Mouse (Mus musculus): ENCODE results near the gene Nup35. TPM values are rescaled to one million over a fixed set of nuclear protein-coding genes. Genes with fewer than 3 reads are reported as not detected.

Nup35 gene
- 55.8 and 55.9 TPM in 2 replicates for polyA plus RNA-seq (2015; fragmentation: Nextera tagmentation; extraction: Ambion mirVana)

- Histone ChIP-seq H3K4me2 (ENCODE audit: low read length) (peak within 1 kb of the TSS; percentile 83), H3K9me3 (replicated peaks; ENCODE audit: control insufficient read depth, low read length, poor library complexity, severe bottlenecking) (no peaks in the 10 kb centered on the region), H3K36me3 (ENCODE audit: control insufficient read depth, insufficient read depth, low read length) (no peaks in the 10 kb centered on the region), H3K4me1 (ENCODE audit: control insufficient read depth, insufficient read depth, low read length) (peaks cover 13% of the 10 kb centered on the region), H3K9ac (ENCODE audit: low read depth, low read length) (peak within 1 kb of the TSS; percentile 74), H3K4me3 (ENCODE audit: low read depth, low read length) (peak within 1 kb of the TSS; percentile 49), H3K27ac (ENCODE audit: low read length) (peak within 1 kb of the TSS; percentile 85), H3K27me3 (ENCODE audit: control insufficient read depth, insufficient read depth, low read depth, low read length) (no peaks in the 10 kb centered on the region)
- peak; percentile 100 for ATAC-seq
- 1% methylated on average over 21 of the region's 21 CpGs for WGBS
These were observed at the start of gene Nup35, which contains the start of gene Dusp19 for GRCm38 (mm10) chr2:80616854-80617737. Gene Nup35 (plus strand): TSS chr2:80617236. Gene Dusp19 (plus strand): TSS chr2:80617045.

GRCm38 (mm10) chr2:80567411-80567810 is 49.6 kb upstream of the Nup35 start:
- no peaks in the 10 kb centered on the region for H3K36me3 ChIP-seq (ENCODE audit: control insufficient read depth, insufficient read depth, low read length)
- H3K4me1 ChIP-seq (ENCODE audit: control insufficient read depth, insufficient read depth, low read length) = no peaks in the 10 kb centered on the region
- H3K9ac ChIP-seq (ENCODE audit: low read depth, low read length) = no peak overlapping the region
- no peak overlapping the region for H3K4me3 ChIP-seq (ENCODE audit: low read depth, low read length)
- WGBS = 89% methylated on average over 4 of the region's 4 CpGs
- no peak overlapping the region for H3K27ac ChIP-seq (ENCODE audit: low read length)
- H3K9me3 ChIP-seq (replicated peaks; ENCODE audit: control insufficient read depth, low read length, poor library complexity, severe bottlenecking) = no peaks in the 10 kb centered on the region
- no peak overlapping the region for H3K4me2 ChIP-seq (ENCODE audit: low read length)
- H3K27me3 ChIP-seq (ENCODE audit: control insufficient read depth, insufficient read depth, low read depth, low read length) = no peaks in the 10 kb centered on the region
- no peak for ATAC-seq

- Histone ChIP-seq H3K27me3 (ENCODE audit: control insufficient read depth, insufficient read depth, low read depth, low read length) (no peaks in the 10 kb centered on the region), H3K36me3 (ENCODE audit: control insufficient read depth, insufficient read depth, low read length) (no peaks in the 10 kb centered on the region), H3K9me3 (replicated peaks; ENCODE audit: control insufficient read depth, low read length, poor library complexity, severe bottlenecking) (no peaks in the 10 kb centered on the region), H3K9ac (ENCODE audit: low read depth, low read length) (no peak overlapping the region), H3K4me1 (ENCODE audit: control insufficient read depth, insufficient read depth, low read length) (peaks cover 4% of the 10 kb centered on the region; the same call in 1 of the 2 replicates), H3K27ac (ENCODE audit: low read length) (no peak overlapping the region; the same call in 1 of the 2 replicates), H3K4me3 (ENCODE audit: low read depth, low read length) (no peak overlapping the region), H3K4me2 (ENCODE audit: low read length) (no peak overlapping the region)
- ATAC-seq = no peak
- 73% methylated on average over 4 of the region's 4 CpGs for WGBS
These were observed 46.4 kb upstream of the Nup35 start for GRCm38 (mm10) chr2:80570656-80571055.

- no peak overlapping the region for H3K9ac ChIP-seq (ENCODE audit: low read depth, low read length)
- ATAC-seq = no peak
- peaks cover 19% of the 10 kb centered on the region for H3K4me1 ChIP-seq (ENCODE audit: control insufficient read depth, insufficient read depth, low read length)
- WGBS = 100% methylated on average over 1 of the region's 1 CpGs
- no peak overlapping the region for H3K27ac ChIP-seq (ENCODE audit: low read length)
- H3K9me3 ChIP-seq (replicated peaks; ENCODE audit: control insufficient read depth, low read length, poor library complexity, severe bottlenecking) = no peaks in the 10 kb centered on the region
- H3K27me3 ChIP-seq (ENCODE audit: control insufficient read depth, insufficient read depth, low read depth, low read length) = no peaks in the 10 kb centered on the region
- H3K4me3 ChIP-seq (ENCODE audit: low read depth, low read length) = no peak overlapping the region
- H3K4me2 ChIP-seq (ENCODE audit: low read length) = no peak overlapping the region
- no peaks in the 10 kb centered on the region for H3K36me3 ChIP-seq (ENCODE audit: control insufficient read depth, insufficient read depth, low read length)
These were observed 39.8 kb upstream of the Nup35 start for GRCm38 (mm10) chr2:80577286-80577685.

- 46% methylated on average over 6 of the region's 6 CpGs for WGBS
- peak overlapping the region; percentile 24 for H3K4me3 ChIP-seq (ENCODE audit: low read depth, low read length)
- ATAC-seq = no peak
- H3K9ac ChIP-seq (ENCODE audit: low read depth, low read length) = peak overlapping the region; percentile 11; the same call in 1 of the 2 replicates
- H3K27me3 ChIP-seq (ENCODE audit: control insufficient read depth, insufficient read depth, low read depth, low read length) = no peaks in the 10 kb centered on the region
- no peaks in the 10 kb centered on the region for H3K9me3 ChIP-seq (replicated peaks; ENCODE audit: control insufficient read depth, low read length, poor library complexity, severe bottlenecking)
- no peak overlapping the region for H3K27ac ChIP-seq (ENCODE audit: low read length)
- no peaks in the 10 kb centered on the region for H3K36me3 ChIP-seq (ENCODE audit: control insufficient read depth, insufficient read depth, low read length)
- peaks cover 17% of the 10 kb centered on the region for H3K4me1 ChIP-seq (ENCODE audit: control insufficient read depth, insufficient read depth, low read length)
- peak overlapping the region; percentile 58 for H3K4me2 ChIP-seq (ENCODE audit: low read length)
These were observed 37.7 kb upstream of the Nup35 start for GRCm38 (mm10) chr2:80579253-80579891.

- Histone ChIP-seq H3K9ac (ENCODE audit: low read depth, low read length) (peak overlapping the region; percentile 99), H3K4me2 (ENCODE audit: low read length) (peak overlapping the region; percentile 75), H3K27me3 (ENCODE audit: control insufficient read depth, insufficient read depth, low read depth, low read length) (no peaks in the 10 kb centered on the region), H3K4me1 (ENCODE audit: control insufficient read depth, insufficient read depth, low read length) (peaks cover 15% of the 10 kb centered on the region), H3K9me3 (replicated peaks; ENCODE audit: control insufficient read depth, low read length, poor library complexity, severe bottlenecking) (no peaks in the 10 kb centered on the region), H3K36me3 (ENCODE audit: control insufficient read depth, insufficient read depth, low read length) (no peaks in the 10 kb centered on the region), H3K4me3 (ENCODE audit: low read depth, low read length) (peak overlapping the region; percentile 94), H3K27ac (ENCODE audit: low read length) (peak overlapping the region; percentile 98)
- WGBS = under 1% methylated on average over 52 of the region's 65 CpGs
- ATAC-seq = peak; percentile 76
These were observed 36.6 kb upstream of the Nup35 start for GRCm38 (mm10) chr2:80580311-80580961.

- under 1% methylated on average over 49 of the region's 88 CpGs for WGBS
- Histone ChIP-seq H3K4me3 (ENCODE audit: low read depth, low read length) (peak within 1 kb of the TSS; percentile 94), H3K9ac (ENCODE audit: low read depth, low read length) (peak within 1 kb of the TSS; percentile 99), H3K4me1 (ENCODE audit: control insufficient read depth, insufficient read depth, low read length) (peaks cover 15% of the 10 kb centered on the region), H3K9me3 (replicated peaks; ENCODE audit: control insufficient read depth, low read length, poor library complexity, severe bottlenecking) (no peaks in the 10 kb centered on the region), H3K27me3 (ENCODE audit: control insufficient read depth, insufficient read depth, low read depth, low read length) (no peaks in the 10 kb centered on the region), H3K4me2 (ENCODE audit: low read length) (peak within 1 kb of the TSS; percentile 75), H3K27ac (ENCODE audit: low read length) (peak within 1 kb of the TSS; percentile 98), H3K36me3 (ENCODE audit: control insufficient read depth, insufficient read depth, low read length) (no peaks in the 10 kb centered on the region)
- ATAC-seq = peak; percentile 96
These were observed 35.9 kb upstream of the Nup35 start, which contains the start of gene Nckap1 for GRCm38 (mm10) chr2:80581043-80581711. Gene Nckap1 (minus strand): TSS chr2:80581380.

- Histone ChIP-seq H3K4me2 (ENCODE audit: low read length) (no peak overlapping the region), H3K9me3 (replicated peaks; ENCODE audit: control insufficient read depth, low read length, poor library complexity, severe bottlenecking) (no peaks in the 10 kb centered on the region), H3K36me3 (ENCODE audit: control insufficient read depth, insufficient read depth, low read length) (no peaks in the 10 kb centered on the region), H3K9ac (ENCODE audit: low read depth, low read length) (no peak overlapping the region), H3K27me3 (ENCODE audit: control insufficient read depth, insufficient read depth, low read depth, low read length) (no peaks in the 10 kb centered on the region), H3K27ac (ENCODE audit: low read length) (no peak overlapping the region), H3K4me1 (ENCODE audit: control insufficient read depth, insufficient read depth, low read length) (peaks cover 15% of the 10 kb centered on the region), H3K4me3 (ENCODE audit: low read depth, low read length) (no peak overlapping the region)
- no peak for ATAC-seq
- 90% methylated on average over 3 of the region's 3 CpGs for WGBS
These were observed 34.7 kb upstream of the Nup35 start for GRCm38 (mm10) chr2:80582356-80582755.
